ENCODE assay signal across 16 mouse cellular contexts in genomic region chr9:13612371-13612770, GRCm38 (mm10).
DNase-seq lines count a peak whose midpoint lies in the region; ATAC-seq and TF ChIP-seq lines count a peak whose summit lies in the region.
"Had no signal": no experiment of that assay in that cellular context is flagged by ENCODE, and none has a peak within 500 bp of the region (broad histone marks: within the 10 kb centered on the region; RNA-seq: fewer than 3 reads in every experiment).

No protein-coding gene starts in this region.

- no peak for DNase-seq in kidney, adult 2 months
- no peak for DNase-seq in embryonic facial prominence, embryonic 10.5 days (ENCODE audit: low spot score)
- DNase-seq in kidney, postnatal 14 days = no peak
- DNase-seq in adrenal gland, postnatal 25 days = no peak
- DNase-seq: cerebellum, postnatal 25 days; kidney, adult 18-20 months; kidney, postnatal 4 days; right cerebral cortex, postnatal 14 days; thymus, adult 18-20 months had no signal

- no peak for ATAC-seq in heart, embryonic 13.5 days (ENCODE audit: extremely low read depth, insufficient number of reproducible peaks, low FRiP score, low TSS enrichment)
- ATAC-seq in heart, embryonic 12.5 days (ENCODE audit: insufficient number of reproducible peaks, low FRiP score) = no peak
- ATAC-seq in kidney, embryonic 16.5 days (ENCODE audit: low FRiP score, low TSS enrichment) = no peak
- ATAC-seq in intestine, embryonic 16.5 days = no peak
- ATAC-seq: liver, embryonic 12.5 days had no signal

- no peak overlapping the region for H3K4me2 ChIP-seq in heart, embryonic 13.5 days
- no peak overlapping the region for H3K4me2 ChIP-seq in heart, embryonic 12.5 days
- H3K4me2 ChIP-seq in kidney, embryonic 16.5 days (replicated peaks; ENCODE audit: low read depth, low read length) = no peak overlapping the region
- H3K4me2 ChIP-seq in intestine, embryonic 16.5 days (ENCODE audit: low read depth, low read length) = no peak overlapping the region
- H3K4me2 ChIP-seq: heart, embryonic 11.5 days; liver, embryonic 12.5 days; midbrain, embryonic 12.5 days had no signal

- no peaks in the 10 kb centered on the region for H3K27me3 ChIP-seq in heart, embryonic 13.5 days (replicated peaks)
- H3K27me3 ChIP-seq in heart, embryonic 12.5 days (replicated peaks) = no peaks in the 10 kb centered on the region
- no peaks in the 10 kb centered on the region for H3K27me3 ChIP-seq in kidney, embryonic 16.5 days (ENCODE audit: insufficient read depth, low read length)
- no peaks in the 10 kb centered on the region for H3K27me3 ChIP-seq in kidney, adult 2 months (replicated peaks; ENCODE audit: control insufficient read depth, insufficient read depth, low read length)
- H3K27me3 ChIP-seq in embryonic facial prominence, embryonic 10.5 days (replicated peaks; ENCODE audit: low read depth, poor library complexity, severe bottlenecking) = no peaks in the 10 kb centered on the region
- H3K27me3 ChIP-seq in intestine, embryonic 16.5 days (replicated peaks; ENCODE audit: control insufficient read depth, insufficient read depth, low read length) = no peaks in the 10 kb centered on the region
- H3K27me3 ChIP-seq: liver, embryonic 12.5 days; midbrain, embryonic 12.5 days had no signal

- H3K36me3 ChIP-seq in heart, embryonic 13.5 days = no peaks in the 10 kb centered on the region
- H3K36me3 ChIP-seq in heart, embryonic 12.5 days = no peaks in the 10 kb centered on the region
- H3K36me3 ChIP-seq in kidney, embryonic 16.5 days (ENCODE audit: insufficient read depth, low read length) = no peaks in the 10 kb centered on the region
- H3K36me3 ChIP-seq in kidney, adult 2 months (ENCODE audit: control insufficient read depth, insufficient read depth, low read length) = no peaks in the 10 kb centered on the region
- no peaks in the 10 kb centered on the region for H3K36me3 ChIP-seq in embryonic facial prominence, embryonic 10.5 days (replicated peaks)
- H3K36me3 ChIP-seq in intestine, embryonic 16.5 days (ENCODE audit: control insufficient read depth, insufficient read depth, low read length) = no peaks in the 10 kb centered on the region
- H3K36me3 ChIP-seq: liver, embryonic 12.5 days; midbrain, embryonic 12.5 days had no signal

- no peak for TF ChIP-seq CTCF in kidney, adult 2 months (conservative IDR thresholded peaks at IDR 0.05; ENCODE audit: insufficient read depth, insufficient read length, low read depth, low read length)

- 66% methylated on average over 8 of the region's 8 CpGs for WGBS in heart, embryonic 13.5 days
- WGBS in heart, embryonic 12.5 days = 70% methylated on average over 8 of the region's 8 CpGs
- WGBS in kidney, embryonic 16.5 days = 81% methylated on average over 8 of the region's 8 CpGs
- 90% methylated on average over 8 of the region's 8 CpGs for WGBS in kidney, adult 2 months
- WGBS in embryonic facial prominence, embryonic 10.5 days = 71% methylated on average over 8 of the region's 8 CpGs
- 74% methylated on average over 8 of the region's 8 CpGs for WGBS in intestine, embryonic 16.5 days

- H3K27ac ChIP-seq in heart, embryonic 13.5 days (replicated peaks) = peak overlapping the region; percentile 31; the same call in 1 of the 2 replicates
- H3K27ac ChIP-seq in heart, embryonic 12.5 days (ENCODE audit: poor library complexity, severe bottlenecking) = no peak overlapping the region
- peak overlapping the region; percentile 20; the same call in 1 of the 2 replicates for H3K27ac ChIP-seq in kidney, embryonic 16.5 days (ENCODE audit: low read length)
- H3K27ac ChIP-seq in kidney, adult 2 months (ENCODE audit: insufficient read depth, low read depth, low read length) = no peak overlapping the region
- H3K27ac ChIP-seq in embryonic facial prominence, embryonic 10.5 days (replicated peaks) = peak overlapping the region; percentile 78
- H3K27ac ChIP-seq in intestine, embryonic 16.5 days (ENCODE audit: low read length) = peak overlapping the region; percentile 35; the same call in 1 of the 2 replicates
- H3K27ac ChIP-seq: liver, embryonic 12.5 days; midbrain, embryonic 12.5 days had no signal

- H3K9me3 ChIP-seq in heart, embryonic 13.5 days = no peaks in the 10 kb centered on the region
- H3K9me3 ChIP-seq in heart, embryonic 12.5 days (replicated peaks) = no peaks in the 10 kb centered on the region
- H3K9me3 ChIP-seq in kidney, embryonic 16.5 days (ENCODE audit: low read length) = no peaks in the 10 kb centered on the region
- no peaks in the 10 kb centered on the region for H3K9me3 ChIP-seq in embryonic facial prominence, embryonic 10.5 days
- H3K9me3 ChIP-seq in intestine, embryonic 16.5 days (ENCODE audit: control insufficient read depth, low read length) = no peaks in the 10 kb centered on the region
- H3K9me3 ChIP-seq: liver, embryonic 12.5 days; midbrain, embryonic 12.5 days had no signal

- no peak overlapping the region for H3K9ac ChIP-seq in heart, embryonic 13.5 days
- H3K9ac ChIP-seq in heart, embryonic 12.5 days = no peak overlapping the region
- H3K9ac ChIP-seq in kidney, embryonic 16.5 days (replicated peaks; ENCODE audit: low read length) = no peak overlapping the region
- H3K9ac ChIP-seq in intestine, embryonic 16.5 days (ENCODE audit: low read depth, low read length) = no peak overlapping the region
- H3K9ac ChIP-seq: liver, embryonic 12.5 days; midbrain, embryonic 12.5 days had no signal

- no peak for TF ChIP-seq POLR2A in kidney, adult 2 months (IDR thresholded peaks at IDR 0.05; ENCODE audit: low read depth, low read length)

- H3K4me3 ChIP-seq in heart, embryonic 13.5 days = no peak overlapping the region
- H3K4me3 ChIP-seq in heart, embryonic 12.5 days = no peak overlapping the region
- no peak overlapping the region for H3K4me3 ChIP-seq in kidney, embryonic 16.5 days (ENCODE audit: low read length)
- H3K4me3 ChIP-seq in kidney, adult 2 months (ENCODE audit: insufficient read depth, low read depth, low read length) = no peak overlapping the region
- H3K4me3 ChIP-seq in embryonic facial prominence, embryonic 10.5 days = no peak overlapping the region
- H3K4me3 ChIP-seq in intestine, embryonic 16.5 days (ENCODE audit: low read length) = no peak overlapping the region
- H3K4me3 ChIP-seq: liver, embryonic 12.5 days; midbrain, embryonic 12.5 days had no signal

- peaks cover 53% of the 10 kb centered on the region for H3K4me1 ChIP-seq in heart, embryonic 13.5 days
- peaks cover 41% of the 10 kb centered on the region for H3K4me1 ChIP-seq in heart, embryonic 12.5 days (replicated peaks)
- H3K4me1 ChIP-seq in kidney, embryonic 16.5 days (ENCODE audit: insufficient read depth, low read length) = peaks cover 20% of the 10 kb centered on the region
- no peaks in the 10 kb centered on the region for H3K4me1 ChIP-seq in kidney, adult 2 months (ENCODE audit: control insufficient read depth, insufficient read depth, low read length)
- peaks cover 36% of the 10 kb centered on the region for H3K4me1 ChIP-seq in embryonic facial prominence, embryonic 10.5 days
- H3K4me1 ChIP-seq in intestine, embryonic 16.5 days (ENCODE audit: control insufficient read depth, insufficient read depth, low read length) = peaks cover 9% of the 10 kb centered on the region
- H3K4me1 ChIP-seq: liver, embryonic 12.5 days had no signal

Comparison
In these comparisons a context has a peak if more than half of its experiments do, and no peak if none do; other contexts are left out.
1. H3K27ac ChIP-seq: peak in heart, embryonic 13.5 days (single experiment), kidney, embryonic 16.5 days (single experiment), embryonic facial prominence, embryonic 10.5 days (single experiment) and intestine, embryonic 16.5 days (single experiment); none in heart, embryonic 12.5 days (single experiment) and kidney, adult 2 months (single experiment).